Mouse (Mus musculus): ENCODE results near the gene Slc25a28.

Gene Slc25a28

DNA sequence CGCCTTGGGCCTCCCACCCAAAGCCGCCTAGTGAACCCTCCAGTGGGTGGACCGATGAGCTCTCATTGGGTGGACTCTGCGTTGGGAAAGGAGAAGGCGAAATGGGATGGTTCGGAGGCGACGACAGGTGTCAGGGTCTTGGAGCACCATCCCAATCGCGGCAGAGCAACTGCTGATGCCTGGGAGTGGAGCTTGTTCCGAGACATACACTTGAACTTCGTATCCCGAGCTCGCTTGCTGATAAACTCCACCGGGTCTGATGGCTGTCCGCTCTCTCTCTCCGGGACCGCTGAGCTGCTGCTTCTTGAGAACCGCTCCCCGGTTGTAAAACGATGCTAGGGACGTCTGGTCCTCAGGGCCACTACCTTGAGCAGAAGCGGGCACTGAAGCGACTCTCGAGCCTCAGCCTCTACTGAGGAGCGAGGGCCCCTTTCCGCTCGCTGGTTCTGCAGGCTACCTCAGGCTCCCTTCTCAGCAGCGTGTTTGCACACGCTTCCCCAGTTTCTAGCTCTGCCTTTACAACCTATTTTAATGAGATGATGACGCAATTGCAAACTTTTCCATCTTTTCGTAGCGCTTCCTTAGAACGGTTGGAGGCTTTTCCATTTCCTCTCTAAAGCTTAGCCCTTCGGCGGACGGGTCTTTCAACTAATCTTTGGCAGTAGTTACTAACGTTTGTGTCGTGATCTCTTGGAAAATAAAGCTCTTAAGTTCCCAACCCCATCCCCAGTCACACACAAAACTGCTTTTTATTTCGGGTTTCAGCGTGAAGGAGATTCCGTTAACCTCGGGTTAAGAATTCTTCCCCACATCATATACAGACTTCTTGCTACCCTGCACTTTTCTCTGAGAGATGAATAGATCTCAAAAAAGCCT is 1.1 kb upstream of the Slc25a28 start:
- DNase-seq = peak in 1 of 2 experiments; percentile 31

DNA sequence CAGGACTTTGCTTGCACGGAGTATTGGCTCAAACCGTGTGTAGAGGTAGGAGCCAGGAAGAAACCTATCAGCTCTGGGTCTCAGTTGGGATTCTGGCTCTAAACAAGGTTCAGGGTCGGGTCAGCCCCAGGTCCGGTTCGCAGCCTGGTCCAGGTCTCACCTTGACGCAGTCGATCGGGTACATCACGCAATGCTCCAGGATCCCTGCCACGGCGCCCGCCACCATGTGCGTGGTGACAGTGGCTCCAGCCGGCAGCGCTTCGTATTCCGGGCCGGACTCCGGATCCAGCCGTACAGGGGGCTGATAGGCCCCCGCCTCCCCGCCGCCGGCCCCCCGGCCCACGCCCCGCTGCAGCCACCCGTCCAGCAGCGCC is 378 bp downstream of the Slc25a28 start:
- DNase-seq = peak in 1 of 2 experiments; percentile 50

DNA sequence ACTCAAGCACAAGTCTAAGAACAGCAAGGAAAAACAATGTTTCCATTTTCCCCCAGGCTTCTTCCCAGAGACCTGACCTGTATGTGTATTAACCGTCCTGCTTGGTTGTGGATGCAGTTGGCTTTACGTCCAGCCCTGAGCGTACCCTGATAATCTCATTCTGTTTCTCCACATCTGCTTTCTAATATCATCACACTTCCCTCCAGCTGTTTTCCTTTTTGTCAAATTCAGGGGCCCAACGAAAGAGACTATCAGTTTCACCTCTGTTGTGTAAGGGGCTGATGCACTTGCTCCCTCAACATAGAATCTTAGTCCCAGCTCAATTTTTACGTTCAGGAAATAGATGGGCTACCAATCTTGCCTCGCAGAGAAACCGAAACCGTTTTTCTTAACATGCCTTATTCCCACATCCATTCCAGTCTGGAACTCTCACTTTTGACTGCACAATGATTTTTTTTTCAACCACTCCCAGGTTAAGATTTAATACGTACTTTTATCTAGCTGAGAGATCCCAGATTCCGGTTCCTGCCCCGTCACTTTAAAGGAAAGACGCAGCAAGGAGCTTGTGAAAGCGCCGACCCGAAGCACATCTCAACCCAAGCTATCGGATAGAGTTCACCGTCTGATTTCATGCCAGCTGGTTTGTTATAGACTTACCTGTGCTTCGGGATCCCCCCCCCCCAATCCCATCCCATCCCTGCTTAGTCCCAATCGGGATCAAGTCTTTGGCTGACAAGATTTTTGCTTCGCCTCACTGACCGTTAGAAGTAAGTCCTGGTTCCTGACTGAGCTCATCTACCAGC is 967 bp downstream of the Slc25a28 start:
- peak in 1 of 2 experiments; percentile 25 for DNase-seq

DNA sequence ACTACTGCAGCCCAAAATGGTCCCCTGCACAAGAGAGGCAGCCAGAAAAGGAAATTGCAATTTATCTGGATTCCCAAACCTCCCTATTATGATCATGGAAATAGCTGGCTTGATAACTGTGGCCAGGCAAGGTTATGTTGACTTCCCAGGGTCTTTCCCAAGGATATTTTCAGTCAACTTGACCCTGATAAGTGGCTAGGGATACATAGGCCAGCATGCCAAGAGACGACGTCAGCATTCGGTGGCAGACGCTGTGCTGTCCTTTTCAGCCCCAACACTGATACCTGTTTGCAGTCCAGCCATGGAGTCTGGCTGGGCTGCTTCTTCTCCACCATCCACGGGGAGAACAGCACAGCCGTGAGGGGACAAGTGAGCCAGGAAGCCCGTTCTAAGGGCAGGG is 3.6 kb downstream of the Slc25a28 start:
- DNase-seq = no peak

DNA sequence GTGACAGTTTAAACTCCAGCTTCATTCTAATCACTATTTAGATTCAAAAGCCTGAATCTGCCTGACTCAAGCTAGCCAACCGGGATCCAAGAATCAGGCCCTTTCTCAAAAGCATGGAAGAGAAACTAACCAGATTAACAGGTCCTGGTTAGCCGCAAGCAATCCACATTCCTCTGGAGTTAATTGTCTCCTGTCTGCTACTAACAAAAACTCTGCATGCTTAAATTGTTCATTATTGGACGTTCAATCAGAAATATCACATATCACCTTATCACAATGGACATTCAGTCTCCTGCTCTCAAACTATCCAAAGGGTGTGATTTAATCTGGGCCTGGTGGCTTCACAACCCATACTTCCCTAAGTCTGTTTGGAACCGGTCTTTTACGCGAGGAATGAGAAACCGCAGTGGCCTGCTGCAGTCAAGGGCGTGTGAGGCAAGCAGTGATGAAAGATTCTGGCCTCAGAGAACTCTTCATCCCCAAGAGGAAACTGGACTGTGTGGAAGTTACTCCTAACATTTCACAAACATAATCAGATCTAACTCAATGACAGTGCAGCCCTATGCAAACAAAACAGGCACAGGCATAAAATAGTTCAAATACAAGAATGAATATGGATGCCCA is 5.4 kb downstream of the Slc25a28 start:
- DNase-seq = no peak

DNA sequence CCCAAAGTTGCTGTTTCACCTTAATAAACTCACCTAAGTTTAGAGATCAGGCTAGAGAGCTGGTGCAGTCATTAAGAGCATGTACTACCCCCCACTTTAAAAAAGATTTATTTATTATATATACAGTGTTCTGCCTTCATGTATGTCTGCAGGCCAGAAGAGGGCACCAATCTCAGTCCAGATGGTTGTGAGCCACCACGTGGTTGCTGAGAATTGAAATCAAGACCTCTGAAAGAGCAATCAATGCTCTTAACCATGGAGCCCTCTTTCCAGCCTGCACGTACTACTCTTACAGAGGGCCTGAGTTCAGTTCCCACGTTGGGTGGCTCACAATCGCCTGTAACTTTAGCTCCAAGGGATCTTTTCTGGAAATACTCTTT is 7.3 kb downstream of the Slc25a28 start:
- peak in 1 of 2 experiments; percentile 37 for DNase-seq

DNA sequence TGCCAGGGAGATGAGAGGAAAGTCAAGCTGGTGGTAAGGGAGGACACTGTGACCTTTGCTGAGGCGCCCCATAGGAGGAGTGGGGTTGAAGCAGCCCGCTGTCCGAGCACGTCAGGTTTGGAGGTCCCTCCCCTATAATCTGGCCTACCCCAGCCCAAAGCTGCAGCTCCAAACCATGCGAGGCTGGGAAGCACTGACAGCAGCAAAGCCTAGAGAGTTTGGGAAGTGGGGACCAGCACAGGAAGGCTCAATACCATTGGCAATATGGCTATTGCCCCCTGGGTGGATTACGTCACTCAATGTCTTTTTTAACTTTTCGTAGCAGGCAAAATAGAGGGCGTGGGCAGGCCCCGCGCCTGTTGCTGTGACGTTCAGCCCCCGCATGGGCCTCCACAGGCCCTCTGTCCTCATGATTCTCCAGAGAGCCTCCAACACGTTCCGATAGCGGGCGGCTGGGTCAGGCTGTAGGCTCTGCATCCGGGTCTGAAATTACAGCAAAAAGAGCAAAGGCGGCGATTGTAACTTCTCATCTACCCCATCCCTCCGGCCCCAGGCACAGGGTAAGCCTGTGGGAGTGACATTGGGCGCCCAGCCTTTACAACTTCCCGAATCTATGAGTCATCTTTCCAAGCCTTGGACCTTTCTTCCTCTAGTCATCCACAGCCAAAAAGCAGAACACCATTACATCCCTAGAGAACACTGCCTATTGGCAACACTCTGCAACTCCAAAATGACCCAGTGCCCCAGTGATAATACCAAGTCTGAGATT is 7.8 kb downstream of the Slc25a28 start:
- DNase-seq = no peak

DNA sequence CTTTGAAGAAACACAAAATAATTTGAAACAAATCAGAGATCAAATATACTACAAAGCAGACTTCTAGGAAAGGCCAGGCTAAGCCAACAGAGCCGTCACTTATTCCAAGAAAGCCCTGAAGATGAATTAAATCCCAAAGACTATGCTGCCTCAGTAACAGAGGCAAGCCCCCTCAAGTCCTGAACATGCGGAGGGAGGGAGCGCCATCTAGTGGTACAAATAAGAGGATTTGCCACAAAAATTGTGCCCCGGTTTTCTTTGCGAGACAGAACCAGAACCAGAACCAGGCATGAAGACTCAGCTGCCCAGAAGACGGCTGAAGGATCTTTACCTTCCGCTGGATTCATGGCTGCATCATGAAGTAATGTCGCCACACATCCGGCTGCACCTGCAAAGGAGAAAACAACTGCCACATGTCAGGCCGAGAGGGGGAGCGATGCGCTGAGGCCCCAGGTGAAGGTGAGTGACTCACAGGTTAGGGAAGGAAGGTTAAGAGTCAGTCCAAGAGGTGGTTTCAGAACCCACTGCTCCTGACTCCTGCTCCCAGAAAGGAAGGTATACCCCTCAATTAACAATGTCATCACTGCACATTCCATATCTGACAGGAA is 9.1 kb downstream of the Slc25a28 start:
- peak; percentile 36 to 53 for DNase-seq

DNA sequence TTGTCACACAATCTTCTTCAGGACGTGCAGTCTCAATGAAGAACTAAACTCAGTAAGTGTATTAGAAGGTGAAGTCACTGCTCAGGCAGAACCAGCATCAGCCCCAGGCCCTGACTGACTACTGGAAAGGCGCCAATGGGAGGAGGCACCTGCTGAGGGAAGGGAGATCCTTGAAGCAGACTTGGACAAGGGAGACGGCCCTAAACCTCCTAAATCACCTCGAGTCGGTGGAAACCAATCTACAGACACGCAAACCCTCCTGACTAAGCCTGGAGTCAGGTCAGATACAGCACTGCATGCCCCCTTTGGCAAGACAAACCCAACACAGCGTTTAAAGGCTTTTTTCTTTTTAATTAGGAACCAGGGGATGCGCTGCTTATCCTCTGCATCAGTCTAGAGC is 11.2 kb downstream of the Slc25a28 start:
- no peak for DNase-seq

DNA sequence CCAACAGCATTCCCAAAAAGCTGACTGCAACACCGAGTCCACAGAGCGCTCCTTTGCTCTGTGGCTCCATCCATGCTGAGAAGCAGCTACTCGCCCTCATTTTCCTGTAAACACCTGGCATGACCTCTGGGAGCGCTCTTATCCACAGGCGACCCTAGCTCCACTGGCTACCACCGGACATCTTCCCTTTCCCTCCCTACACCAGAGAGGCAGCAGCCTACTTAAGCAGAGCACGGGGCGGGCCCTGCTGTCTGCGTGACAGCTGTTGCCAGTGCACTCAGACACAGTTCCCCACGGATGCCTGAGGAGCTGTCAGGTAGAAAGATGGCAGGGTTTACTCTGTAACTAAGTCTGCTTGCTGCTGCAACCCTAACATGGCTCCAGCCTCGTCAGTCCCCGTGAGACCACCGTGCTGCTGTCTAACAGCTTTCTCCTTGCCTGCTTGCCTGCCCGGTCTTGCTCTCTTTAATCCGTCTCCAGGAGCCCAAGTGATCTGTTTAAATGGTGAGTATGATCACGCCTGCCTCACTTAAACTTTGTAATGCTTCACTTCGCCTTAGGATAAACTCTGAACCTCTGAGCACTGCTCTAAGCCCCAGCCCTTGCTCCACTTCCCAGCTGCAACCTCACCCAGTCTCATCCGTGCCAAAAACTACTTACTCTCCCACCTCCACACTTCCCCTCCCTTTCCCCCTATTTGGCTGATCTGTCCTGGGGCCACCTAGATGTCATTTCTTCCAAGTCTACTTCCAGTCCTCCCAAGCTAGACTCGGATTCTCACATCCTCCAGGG is 12.3 kb downstream of the Slc25a28 start:
- no peak for DNase-seq

DNA sequence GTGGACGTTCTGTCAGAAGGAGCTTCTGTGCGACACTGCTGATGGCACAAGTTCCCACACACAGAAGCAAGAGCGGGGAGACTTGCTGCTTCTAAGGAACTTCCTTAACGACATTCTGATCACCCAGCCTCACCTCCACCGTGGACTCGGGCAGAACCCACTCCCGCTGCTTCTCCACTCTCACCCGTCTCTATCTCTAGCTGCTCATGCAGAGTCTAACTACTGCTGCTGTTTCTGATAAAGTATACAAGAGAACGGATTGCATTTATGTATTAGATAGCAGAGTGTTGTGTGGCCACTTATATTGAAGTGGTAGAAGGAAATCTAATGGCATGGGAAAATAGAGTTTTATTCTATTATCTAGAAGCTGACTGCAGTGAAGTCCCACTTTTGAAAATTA is 13.9 kb downstream of the Slc25a28 start:
- DNase-seq = no peak

DNA sequence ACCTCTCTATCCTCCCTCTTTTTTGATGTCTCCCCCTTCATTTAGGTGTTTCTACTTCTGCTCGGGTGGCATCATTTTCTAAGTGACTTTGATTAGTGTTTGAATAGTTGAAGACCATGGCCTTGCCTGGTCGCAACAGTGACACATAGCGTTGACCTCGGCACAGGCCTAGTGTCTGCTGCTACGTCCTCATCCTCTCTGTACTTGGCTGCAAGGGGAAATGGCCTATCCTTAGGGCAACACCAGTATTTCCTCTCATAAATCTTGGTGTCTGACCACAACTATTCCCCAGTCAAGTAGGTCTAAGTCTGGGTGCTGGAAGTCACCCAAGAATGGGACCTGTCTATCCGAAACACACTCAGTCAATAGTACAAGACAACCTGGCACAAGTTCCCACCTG is 15.0 kb downstream of the Slc25a28 start:
- DNase-seq = no peak

DNA sequence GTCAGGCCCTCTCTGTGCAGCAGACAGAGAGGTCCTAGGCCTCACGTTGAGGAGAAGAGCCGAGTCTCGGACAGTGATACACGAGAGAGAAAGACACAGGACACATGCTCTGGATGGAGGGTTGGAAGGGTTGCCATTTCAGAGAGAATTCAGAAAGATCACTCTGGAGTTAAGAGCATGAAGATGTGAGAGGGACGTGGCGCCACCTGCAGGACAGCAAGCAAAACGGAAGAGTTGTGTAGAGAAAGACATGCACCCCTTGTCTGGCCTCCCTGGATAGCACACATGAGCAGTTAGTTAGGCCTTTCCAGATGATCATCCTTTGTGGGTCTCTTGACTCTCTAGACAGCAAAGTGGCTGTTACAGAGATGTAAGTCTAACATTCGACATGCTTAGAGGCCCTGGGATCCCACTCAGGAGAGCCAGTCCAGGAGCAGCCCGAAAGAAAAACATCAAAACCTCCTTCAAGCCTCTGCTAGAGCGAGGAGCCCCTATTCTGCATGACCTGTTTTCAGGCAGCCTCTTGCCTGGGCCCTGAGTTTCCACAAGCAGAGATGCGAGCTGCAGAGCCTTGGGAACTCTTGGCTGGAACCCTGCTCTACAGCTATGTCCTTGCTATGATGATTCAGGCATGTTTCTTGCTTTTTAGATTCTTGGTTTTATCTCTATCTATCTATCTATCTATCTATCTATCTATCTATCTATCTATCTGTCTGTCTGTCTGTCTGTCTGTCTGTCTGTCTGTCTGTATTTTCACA is 18.8 kb downstream of the Slc25a28 start:
- peak; percentile 56 to 69 for DNase-seq

DNA sequence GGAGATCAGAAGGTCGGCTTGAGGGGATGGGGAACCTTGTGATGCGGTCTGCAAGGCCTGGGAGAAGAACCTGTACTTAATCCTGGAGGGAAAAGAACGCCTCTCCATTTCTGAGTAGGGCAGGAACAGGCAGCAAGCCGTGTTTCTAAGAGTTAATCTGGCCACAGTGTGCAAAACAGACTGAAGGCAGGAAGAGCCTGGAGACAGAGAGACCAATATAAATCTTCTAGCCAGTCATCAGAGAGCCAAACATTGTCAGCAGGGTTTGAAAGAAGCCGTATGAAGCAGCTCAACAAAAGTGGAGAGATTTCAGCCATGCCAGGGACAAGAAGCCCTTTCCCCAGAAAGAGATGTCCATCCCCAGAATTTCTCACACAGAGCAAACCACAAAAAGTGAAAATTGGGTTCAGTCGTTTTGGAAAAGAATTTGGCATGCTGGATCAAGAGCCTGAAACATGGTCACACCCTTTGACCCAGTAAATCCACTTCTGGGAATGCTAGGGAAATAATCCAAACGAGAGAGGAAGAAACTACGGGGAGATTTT is 23.4 kb downstream of the Slc25a28 start:
- no peak for DNase-seq

DNA sequence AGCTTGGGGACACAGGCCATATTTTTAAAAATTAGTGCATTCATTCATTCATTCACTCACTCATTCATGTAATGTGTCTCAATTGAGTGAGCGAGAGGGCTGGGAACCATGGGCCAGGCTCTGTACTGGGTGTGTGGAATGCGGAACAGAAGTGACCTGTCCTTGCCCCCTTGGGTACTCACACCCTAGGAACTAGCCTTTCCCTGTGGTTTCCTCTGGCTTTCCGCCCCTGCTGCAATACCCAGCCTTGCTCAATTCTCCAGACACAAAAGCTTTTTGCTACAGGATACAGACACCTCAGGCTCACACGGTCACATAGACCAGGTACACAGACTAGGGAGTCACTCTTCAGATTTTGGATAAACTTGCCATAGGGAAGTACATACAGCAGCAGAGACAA is 26.3 kb downstream of the Slc25a28 start:
- DNase-seq = no peak

DNA sequence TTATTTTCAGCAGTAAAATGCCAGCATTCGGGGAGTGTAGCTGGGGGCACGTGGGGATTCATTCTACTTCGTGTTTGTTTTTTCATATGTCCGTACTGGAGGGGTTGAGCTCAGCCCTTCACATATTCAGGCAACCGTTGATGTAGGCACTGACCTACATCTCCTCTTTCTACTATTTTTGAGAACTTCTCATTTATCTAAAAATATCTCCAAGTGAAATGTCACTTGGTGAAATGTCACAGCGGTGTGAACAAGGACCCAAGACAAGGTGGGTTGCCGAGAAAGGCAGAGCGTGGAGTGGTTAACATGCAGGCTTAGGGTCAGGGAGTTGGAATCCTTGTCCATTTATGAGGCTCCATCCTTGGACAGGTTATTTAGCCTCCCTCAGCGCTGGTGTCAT is 27.4 kb downstream of the Slc25a28 start:
- DNase-seq = no peak

DNA sequence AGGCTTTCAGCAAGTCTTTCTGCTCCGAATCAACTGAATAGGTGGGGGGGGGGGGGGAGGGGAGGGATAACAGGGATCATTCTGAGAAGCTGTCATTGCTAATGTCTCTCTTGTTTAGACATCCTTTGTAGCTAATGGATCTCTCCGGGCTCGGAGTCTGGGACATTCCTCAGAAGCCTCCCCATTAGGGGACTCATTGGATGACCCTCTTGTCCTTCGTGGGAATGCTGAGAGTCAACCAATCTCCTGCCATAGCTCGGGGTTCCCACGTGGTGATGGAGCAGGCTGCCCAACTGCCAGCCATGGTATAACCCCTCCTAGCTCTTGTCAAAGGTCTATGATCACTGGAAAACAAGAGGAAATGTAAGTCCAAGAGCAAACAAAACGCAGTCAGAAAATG is 27.8 kb downstream of the Slc25a28 start:
- no peak for DNase-seq

DNA sequence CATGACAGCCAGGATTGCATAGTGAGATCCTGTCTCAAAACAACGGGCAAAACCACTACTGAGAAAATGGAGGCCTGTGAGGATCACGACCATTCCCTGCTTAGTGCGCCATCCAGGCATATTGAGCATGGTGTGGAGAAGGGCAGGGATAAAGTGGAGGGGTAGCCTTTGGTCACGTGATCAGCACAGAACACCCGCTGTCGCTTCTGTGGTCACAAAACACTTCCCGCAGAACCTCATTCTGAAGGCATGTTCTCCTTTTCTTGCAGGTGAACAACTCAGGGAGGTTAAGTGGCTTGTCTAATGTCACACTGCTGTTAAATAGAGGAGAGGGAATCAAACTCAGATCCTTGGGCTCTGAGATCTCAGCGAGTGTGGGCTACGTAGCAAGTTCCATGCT is 29.2 kb downstream of the Slc25a28 start:
- DNase-seq = no peak

DNA sequence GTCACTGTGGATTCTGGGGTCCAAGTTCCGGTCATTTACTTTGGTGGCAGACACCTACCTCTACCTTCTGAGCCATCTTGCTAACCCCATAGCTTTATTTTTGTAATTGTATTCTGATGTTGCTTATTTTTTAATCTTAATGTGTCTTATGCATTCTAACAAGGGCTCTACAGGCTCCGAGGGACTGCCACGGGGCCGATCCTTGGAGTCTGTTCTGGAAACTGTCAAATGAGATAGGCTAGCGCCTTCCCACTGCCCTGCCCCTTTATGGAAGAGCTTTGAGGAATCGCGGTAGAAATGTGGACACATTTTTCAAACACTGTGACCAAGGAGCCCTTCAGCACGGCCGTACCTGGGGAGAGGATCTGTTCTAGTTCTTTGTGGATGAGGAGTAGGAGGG is 31.8 kb downstream of the Slc25a28 start:
- DNase-seq = no peak

DNA sequence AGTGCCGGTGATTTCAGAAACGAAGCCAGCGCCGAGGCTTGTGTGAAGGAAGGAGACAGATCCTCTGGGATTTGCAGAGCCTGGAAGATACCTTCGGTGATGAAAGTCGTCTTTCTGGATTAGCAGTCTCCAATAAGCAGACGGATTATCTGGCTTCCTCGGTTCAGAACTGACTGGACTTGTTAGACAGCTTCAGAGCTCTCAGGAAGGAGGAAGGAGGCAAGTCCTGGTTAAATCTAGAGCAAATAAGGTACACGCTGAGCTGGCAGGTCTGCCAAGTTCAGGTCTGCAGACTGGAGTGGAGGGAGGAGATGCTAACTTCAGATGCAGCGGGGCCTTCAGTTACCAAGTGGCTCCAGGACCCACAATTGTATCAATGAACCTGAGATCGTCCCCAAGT is 32.8 kb downstream of the Slc25a28 start:
- DNase-seq = no peak
